Mouse (Mus musculus): ENCODE results near the gene Bub1. TPM values are rescaled to one million over a fixed set of nuclear protein-coding genes. Genes with fewer than 3 reads are reported as not detected.

Gene Bub1
- total RNA-seq, 2 experiments from 2014 or later = 1.5 to 2.5 TPM

- no peak for DNase-seq (ENCODE audit: low spot score in 2 of 2)
Measured at GRCm38 (mm10) chr2:127775013-127775412, 56.7 kb downstream of the Bub1 start.

DNA sequence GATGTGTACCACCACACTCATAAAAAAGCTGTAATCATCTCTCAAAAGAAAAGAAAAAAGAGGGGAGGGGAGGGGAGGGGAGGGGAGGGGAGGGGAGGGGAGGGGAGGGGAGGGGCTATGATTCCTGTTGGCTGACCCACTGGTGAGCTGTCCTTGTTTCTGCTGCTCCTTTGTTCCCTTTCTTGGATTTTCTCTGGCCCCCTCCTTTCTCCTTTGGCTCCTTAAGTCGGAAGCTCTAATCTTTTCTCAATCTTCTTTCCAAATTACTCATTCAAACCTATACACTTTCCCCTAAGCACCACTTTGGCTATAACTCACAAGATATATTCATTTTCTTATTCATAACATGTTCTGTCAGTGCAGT lies 57.1 kb downstream of the Bub1 start:
- DNase-seq (ENCODE audit: low spot score in 2 of 2) = no peak

DNA sequence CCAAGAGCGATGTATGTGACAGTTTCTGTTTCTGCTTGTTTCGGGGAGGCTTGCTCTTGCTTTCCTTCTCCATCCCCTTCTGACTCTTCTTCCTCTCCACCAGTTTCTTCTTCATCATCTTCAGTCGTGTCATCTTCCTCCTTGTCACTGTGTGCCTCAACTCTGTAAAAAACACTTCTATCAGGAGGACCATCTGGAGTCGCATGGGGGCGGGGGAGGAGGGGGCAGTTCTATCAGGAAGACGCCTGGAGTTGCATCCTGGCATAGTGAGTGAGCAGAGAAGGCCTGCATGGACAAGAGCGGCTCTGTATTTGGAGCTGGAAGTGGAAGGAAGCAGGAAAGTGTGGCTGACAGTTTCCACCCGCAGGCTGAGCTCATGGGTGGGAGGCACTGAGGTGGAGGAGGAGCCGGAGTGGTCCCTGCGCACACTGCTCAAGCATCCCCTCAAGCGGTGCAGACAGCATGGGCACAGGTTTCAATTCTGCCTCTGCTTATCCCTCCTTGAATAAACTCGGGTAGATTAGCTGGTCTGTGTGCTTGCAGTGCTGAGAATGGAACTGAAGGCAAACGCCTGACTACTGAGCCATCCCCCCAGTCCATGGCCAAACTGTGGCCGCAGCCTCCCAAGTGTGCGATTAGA lies 57.6 kb downstream of the Bub1 start:
- DNase-seq (ENCODE audit: low spot score in 2 of 2) = no peak

- DNase-seq (ENCODE audit: low spot score in 2 of 2) = no peak
Measured at GRCm38 (mm10) chr2:127761587-127761986, 70.1 kb downstream of the Bub1 start.

DNA sequence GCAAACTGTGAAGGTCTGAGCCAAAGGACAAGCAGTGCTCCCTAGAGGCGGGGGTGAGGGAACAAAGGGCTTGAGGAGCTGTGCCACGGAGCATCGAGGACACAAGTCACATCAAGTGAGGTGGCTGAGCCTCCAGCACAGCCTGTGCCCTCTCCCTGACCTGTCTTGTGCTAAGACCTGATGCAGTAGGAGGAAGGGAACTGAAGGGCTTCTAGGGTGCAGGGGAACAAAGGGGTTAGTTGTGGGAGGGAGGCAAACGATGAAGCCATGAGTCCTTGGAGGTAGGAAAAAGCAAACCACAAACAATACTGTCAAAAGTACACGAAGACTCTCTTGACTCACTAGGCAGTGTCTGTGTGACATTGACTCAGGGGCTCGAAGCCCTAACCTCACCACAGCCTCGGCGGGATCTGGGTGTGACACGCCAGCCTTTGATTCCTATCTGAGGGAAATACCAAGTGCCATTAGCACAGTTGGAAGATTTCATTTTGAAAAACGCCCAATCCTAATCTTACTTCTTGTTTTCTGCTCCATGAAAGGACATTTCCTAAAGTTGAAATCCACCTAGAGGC lies 71.2 kb downstream of the Bub1 start:
- DNase-seq (ENCODE audit: low spot score in 2 of 2) = no peak

DNA sequence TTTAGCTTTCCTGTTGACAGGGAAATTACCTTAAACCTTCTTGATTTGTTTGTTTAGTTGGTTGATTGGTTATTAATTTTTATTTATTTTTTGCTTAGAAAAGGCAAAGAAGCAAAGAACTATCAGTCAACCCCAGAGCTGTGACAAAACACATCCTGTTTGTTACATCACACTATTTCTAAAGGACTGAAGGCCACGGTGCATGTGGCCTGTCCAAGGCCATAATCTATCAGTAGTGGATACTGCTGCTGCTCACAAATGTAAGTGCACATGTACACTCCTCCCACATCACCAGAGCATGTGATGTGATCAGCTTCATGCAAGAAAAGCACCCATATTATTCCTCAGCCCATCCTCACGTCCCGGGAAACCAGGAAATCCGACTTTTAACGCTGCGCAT lies 71.7 kb downstream of the Bub1 start:
- no peak for DNase-seq (ENCODE audit: low spot score in 2 of 2)

- DNase-seq (ENCODE audit: low spot score in 2 of 2) = no peak
Measured at GRCm38 (mm10) chr2:127759157-127759880, 72.3 kb downstream of the Bub1 start.

DNA sequence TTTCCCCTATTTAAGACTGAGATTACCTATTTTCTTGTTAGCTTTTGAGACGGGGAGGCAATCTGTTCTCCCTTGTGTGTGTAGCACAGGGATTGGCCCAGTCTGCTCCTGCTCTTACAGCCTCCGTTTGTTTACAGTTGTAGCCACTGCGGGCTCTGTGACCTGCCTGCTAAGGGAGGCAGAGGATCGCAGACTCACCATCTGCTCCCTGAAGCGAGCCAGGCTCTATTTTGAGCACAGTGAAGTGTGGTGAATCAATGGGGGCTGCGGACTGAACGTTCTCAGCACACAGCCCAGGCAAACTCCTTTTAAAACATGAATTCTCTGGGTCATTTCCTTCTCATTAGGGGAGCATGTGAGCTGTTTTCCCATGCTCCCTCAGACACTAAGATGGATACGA lies 74.5 kb downstream of the Bub1 start:
- peak; percentile 45 to 54 for DNase-seq (ENCODE audit: low spot score in 2 of 2)

DNA sequence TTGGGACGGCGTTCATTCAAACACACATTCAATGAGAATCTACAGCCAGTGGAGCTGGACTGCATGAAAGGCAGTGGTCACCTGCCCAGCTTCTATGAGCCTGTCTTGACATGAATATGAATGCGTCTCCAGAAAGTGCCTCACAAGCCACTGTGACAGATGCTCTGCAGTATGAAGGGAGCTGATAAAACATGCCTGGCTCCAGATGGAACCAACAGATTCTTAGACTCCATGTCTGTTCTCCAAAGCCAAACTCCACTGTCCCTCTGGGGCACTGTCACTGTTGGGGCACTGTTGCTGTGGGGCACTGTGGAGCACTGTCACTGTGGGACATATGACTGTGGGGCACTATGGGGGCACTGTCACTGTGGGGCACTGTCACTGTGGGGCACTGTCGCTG lies 77.6 kb downstream of the Bub1 start:
- no peak for DNase-seq (ENCODE audit: low spot score in 2 of 2)

GRCm38 (mm10) chr2:127751849-127752610 lies 79.6 kb downstream of the Bub1 start:
- DNase-seq (ENCODE audit: low spot score in 2 of 2) = no peak

Other genes starting within 250 kb of the Bub1 start
- 1 to 10 TPM; 8.4 to 9.7 TPM for gene Zfp661, start 244.8 kb downstream of the Bub1 start, total RNA-seq (2021)
- gene Mrps5, start 244.6 kb downstream of the Bub1 start, total RNA-seq (2021) = 10 to 100 TPM; 69.9 to 91.1 TPM
- 1 to 10 TPM; 3.0 to 3.1 TPM for gene Mal, start 175.2 kb downstream of the Bub1 start, total RNA-seq (2021)
- under 1 TPM; 0.53 to 0.54 TPM for gene Mall, start 101.9 kb downstream of the Bub1 start, total RNA-seq (2021)
- gene Nphp1, start 43.0 kb downstream of the Bub1 start, total RNA-seq (2021) = 10 to 100 TPM; 16.6 to 19.5 TPM
- 10 to 100 TPM; 42.6 to 46.0 TPM for gene Mtln, start 39.4 kb downstream of the Bub1 start, total RNA-seq (2021)
- gene Acoxl, start 7.0 kb upstream of the Bub1 start, total RNA-seq (2021) = under 1 TPM in 1 of 2 experiments, not detected in 1; 0.13 TPM